Mouse (Mus musculus) left cerebral cortex, adult 2 months (tissue): Measurements from ENCODE around the gene Slc9c1. TPM values are rescaled to one million over a fixed set of nuclear protein-coding genes. Genes with fewer than 3 reads are reported as not detected.

ENCODE experiments used
- DNase-seq, 2 experiments: peaks; one replicate each; pipeline ENCODE4 v3.0.0; 2021 to 2022; ENCODE audit warnings: low spot score in 2 of 2, mixed read lengths in 1 of 2; ENCODE audit errors: extremely low spot score in 1 of 2
- H3K27ac ChIP-seq: fragments of 200-600 bp; 2 replicates; pipeline ENCODE4 v1.8.1; 2022
- H3K4me3 ChIP-seq: fragments of 200-600 bp; 2 replicates; pipeline ENCODE4 v1.8.1; 2022
- CTCF ChIP-seq: fragments of 200-600 bp; IDR thresholded peaks from 2 replicates; pipeline ENCODE4 v1.8.1; 2022; ENCODE audit warnings: antibody characterized with exemption, mild to moderate bottlenecking, moderate library complexity
- intact Hi-C: fragments of 180-260 bp; cut with DNase I; formaldehyde crosslinking; loops from one replicate; pipeline ENCODE4 v1.15.1; 2025
- total RNA-seq, 2 experiments: library from RNA; stranded (reverse); gene quantifications; 2 replicates each; pipeline ENCODE4 v1.2.3; 2021

Slc9c1 gene
- total RNA-seq, 2 experiments from 2014 or later = not detected

GRCm38 (mm10) chr16:45630347-45630960 is 95.3 kb downstream of the Slc9c1 start:
- TF ChIP-seq CTCF = peak; percentile 93
- DNase-seq = peak; percentile 58 to 59
- H3K27ac ChIP-seq = no peak overlapping the region
- intact Hi-C loops = loop anchor here (1.0 to 2.0 kb wide), 2 partner anchors 48 to 434 kb away; no protein-coding TSS in a partner anchor
- H3K4me3 ChIP-seq = no peak overlapping the region

DNA sequence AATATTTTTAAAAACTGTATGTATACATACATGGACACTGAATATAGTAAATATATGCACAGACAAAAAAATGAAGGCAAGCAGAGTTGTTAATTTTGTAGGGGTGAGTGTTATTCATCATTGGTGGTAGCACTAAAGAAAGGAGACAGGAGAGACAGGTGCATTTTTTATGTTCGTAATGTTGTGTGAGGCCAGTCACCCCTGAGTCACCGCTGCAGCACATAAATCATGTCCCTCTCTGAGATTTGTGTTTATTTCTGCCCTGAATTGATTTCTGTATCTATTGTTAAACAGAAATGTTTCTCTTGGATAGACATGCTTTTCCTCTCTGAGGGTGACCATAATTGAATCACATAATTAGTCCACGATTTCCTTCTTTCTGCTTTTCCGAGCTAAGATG is 97.3 kb downstream of the Slc9c1 start:
- intact Hi-C loops = no loop called here
- DNase-seq = no peak
- no peak for TF ChIP-seq CTCF
- Histone ChIP-seq H3K4me3 (no peak overlapping the region), H3K27ac (no peak overlapping the region)

DNA sequence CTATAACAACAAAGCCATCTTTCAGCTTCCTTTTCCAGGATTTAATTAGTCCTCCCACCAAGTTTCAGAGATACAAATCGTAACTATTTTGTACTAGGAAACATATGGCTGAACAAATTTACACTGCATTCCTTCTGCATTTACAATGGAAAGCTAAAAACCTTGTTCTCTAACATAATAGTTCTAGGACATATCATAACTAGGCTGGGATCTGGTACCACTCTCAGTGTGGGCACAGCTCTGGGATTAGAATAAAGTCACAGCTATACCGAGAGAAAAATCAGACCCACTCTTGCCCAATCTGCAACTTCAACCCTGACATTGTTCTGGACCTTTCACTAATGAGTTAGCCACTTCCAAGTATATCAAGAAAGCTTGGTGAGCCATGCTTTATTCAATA is 100.7 kb downstream of the Slc9c1 start:
- intact Hi-C loops = no loop called here
- no peak for TF ChIP-seq CTCF
- DNase-seq = no peak
- no peak overlapping the region for H3K4me3 ChIP-seq
- no peak overlapping the region for H3K27ac ChIP-seq

DNA sequence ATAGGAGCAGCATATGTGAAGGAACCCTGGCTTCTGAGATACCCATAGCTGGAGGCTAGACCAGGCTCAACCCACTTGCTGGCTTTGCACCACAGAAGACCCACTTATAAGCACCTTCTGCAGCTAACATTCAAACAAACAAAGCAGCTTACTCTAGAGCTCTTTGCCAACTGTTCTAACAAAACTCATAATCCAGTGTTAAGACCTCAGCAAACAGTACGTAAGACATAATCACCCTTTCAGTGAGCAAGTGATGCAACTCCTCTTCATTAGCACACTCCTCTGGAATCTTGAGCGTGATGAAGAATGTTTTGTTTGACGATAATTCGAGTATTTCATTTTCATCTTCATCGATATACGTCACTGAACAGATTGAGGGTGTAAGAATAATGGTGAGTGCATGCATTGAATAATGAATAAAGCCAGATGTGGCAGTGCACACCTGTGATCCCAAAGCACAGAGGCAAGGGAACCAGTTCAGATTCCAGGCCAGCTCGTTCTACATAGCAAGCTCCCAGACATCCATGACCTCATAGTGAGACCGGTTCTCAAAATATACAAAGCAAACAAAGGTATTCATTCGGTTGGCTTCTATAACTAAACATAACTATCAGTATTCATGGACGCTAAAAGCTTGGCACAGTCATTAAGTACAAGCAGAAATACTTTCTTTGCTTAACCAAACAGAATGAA is 105.1 kb downstream of the Slc9c1 start:
- DNase-seq = no peak
- intact Hi-C loops = no loop called here

GRCm38 (mm10) chr16:45641301-45641700 is 106.2 kb downstream of the Slc9c1 start:
- no peak for DNase-seq
- TF ChIP-seq CTCF = no peak
- Histone ChIP-seq H3K4me3 (no peak overlapping the region), H3K27ac (no peak overlapping the region)
- intact Hi-C loops = no loop called here

More for the DNA sequence above, 105.1 kb downstream of the Slc9c1 start:
- no peak for TF ChIP-seq CTCF
- Histone ChIP-seq H3K27ac (no peak overlapping the region), H3K4me3 (no peak overlapping the region)

GRCm38 (mm10) chr16:45643944-45644343 is 108.8 kb downstream of the Slc9c1 start:
- intact Hi-C loops = no loop called here
- no peak for DNase-seq
- H3K27ac ChIP-seq = no peak overlapping the region
- H3K4me3 ChIP-seq = no peak overlapping the region
- no peak for TF ChIP-seq CTCF

DNA sequence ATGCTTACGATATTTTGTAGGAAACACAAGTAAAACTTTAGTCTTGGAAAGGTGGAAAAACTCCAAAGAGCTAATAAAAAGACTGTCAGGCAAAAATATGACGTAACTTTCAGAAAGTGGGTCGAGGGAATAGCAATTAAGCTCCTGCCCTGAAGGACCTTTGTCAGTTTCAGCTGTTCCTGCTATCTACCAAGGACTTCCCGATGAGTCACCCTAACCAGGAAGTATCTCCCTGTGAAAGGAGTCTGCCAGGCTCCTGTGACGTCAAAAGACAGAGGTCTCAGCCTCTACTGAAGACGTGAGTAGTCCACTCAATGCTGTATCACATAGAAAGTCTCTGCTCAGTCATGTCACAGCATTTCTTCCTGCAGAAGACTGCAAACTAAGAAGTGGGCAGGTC is 109.3 kb downstream of the Slc9c1 start:
- intact Hi-C loops = no loop called here
- Histone ChIP-seq H3K27ac (no peak overlapping the region), H3K4me3 (no peak overlapping the region)
- DNase-seq = no peak
- TF ChIP-seq CTCF = no peak

DNA sequence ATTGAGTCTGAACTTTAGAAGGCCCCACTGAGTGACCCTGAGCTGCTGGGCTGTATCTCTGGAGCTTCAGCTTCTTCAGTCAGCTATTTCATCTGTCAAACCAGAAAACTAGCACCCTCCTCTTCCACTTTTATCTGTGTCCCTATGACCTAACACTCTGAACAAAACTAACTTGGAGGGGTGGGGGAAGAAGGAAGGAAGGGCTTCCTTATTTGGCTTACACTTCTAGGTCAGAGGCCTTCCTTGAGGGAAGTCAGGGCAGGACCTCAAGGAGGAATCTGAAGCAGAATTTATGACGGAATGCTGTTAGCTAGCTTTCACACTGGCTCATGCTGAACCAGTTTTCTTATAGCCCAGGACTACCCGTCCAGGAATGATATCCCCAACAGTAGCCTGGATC is 116.4 kb downstream of the Slc9c1 start:
- no peak for DNase-seq
- Histone ChIP-seq H3K4me3 (no peak overlapping the region), H3K27ac (no peak overlapping the region)
- intact Hi-C loops = no loop called here
- TF ChIP-seq CTCF = no peak

DNA sequence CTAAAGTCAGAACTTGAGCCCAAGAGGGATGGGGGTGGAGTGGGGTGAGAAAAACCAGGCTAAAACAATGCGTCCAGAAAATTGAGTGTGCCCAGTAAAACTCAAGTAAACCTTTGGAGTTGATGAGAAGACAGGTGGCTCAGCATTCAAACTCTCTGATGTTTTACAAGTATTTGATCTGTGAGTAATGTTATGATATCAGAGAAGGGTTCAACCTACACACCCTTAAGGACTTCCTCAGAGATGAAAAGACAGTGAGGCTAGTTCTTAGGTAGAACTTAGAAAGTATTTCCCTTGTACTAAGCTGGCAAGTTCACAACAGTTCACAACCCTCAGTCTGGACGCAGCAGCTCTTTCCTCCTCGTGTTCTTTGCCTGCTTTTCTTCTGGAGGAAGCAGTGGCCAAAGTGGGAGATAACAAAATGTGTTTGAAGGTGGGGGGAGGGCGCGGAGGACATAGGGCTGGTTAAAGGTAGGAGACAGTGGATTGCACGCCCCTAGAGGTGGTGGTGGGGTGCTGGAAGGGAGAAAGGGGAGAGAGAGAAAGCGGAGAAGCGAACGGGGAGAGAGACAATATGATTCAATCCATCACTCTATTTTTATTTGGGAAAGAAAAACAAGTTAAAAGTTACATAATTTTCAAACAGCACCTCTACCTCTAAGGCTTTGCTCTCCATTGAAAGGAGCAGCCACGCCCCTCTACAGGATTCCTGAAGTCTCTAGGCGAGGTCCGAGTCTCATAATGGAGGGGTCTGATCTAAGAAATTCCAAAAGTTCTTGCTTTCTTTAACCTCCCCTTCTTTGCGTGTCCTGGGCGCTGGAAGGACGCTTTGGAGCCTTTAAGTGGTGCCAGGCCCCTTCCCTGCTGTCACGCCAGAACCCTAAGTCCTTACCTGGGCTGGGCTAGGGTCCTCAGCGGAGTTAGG is 118.2 kb downstream of the Slc9c1 start:
- intact Hi-C loops = no loop called here
- H3K27ac ChIP-seq = no peak overlapping the region
- no peak for DNase-seq
- TF ChIP-seq CTCF = no peak
- peak overlapping the region; percentile 21; the same call in 1 of the 2 replicates for H3K4me3 ChIP-seq

- peak in 1 of 2 experiments; percentile 10 for DNase-seq
- intact Hi-C loops = no loop called here
- TF ChIP-seq CTCF = no peak
These were observed 118.8 kb downstream of the Slc9c1 start, which contains the start of gene BC016579 for GRCm38 (mm10) chr16:45653934-45654332. Gene BC016579, minus strand, starts transcription at chr16:45654068.

GRCm38 (mm10) chr16:45654465-45654864 is 119.4 kb downstream of the Slc9c1 start:
- intact Hi-C loops = no loop called here

More at GRCm38 (mm10) chr16:45653934-45654332, 118.8 kb downstream of the Slc9c1 start, which contains the start of gene BC016579:
- peak within 1 kb of the TSS; percentile 21 for H3K4me3 ChIP-seq
- no peak within 1 kb of the TSS for H3K27ac ChIP-seq

More at GRCm38 (mm10) chr16:45654465-45654864, 119.4 kb downstream of the Slc9c1 start:
- no peak for TF ChIP-seq CTCF
- no peak for DNase-seq
- Histone ChIP-seq H3K4me3 (no peak overlapping the region), H3K27ac (no peak overlapping the region)

Other genes starting within 250 kb of the Slc9c1 start
- gene Cd200, start 126.3 kb upstream of the Slc9c1 start, total RNA-seq = 100 to 1,000 TPM in 1 of 2 experiments, 10 to 100 TPM in 1; 96.4 to 107 TPM
- gene Gm609, start 42.3 kb upstream of the Slc9c1 start, total RNA-seq = under 1 TPM; 0.16 to 0.43 TPM
- gene Gm17783, start 3.3 kb upstream of the Slc9c1 start, total RNA-seq = not detected
- not detected for gene Gcsam, start 75.1 kb downstream of the Slc9c1 start, total RNA-seq
- under 1 TPM; 0.21 to 0.52 TPM for gene BC016579, start 118.8 kb downstream of the Slc9c1 start, total RNA-seq
- 1 to 10 TPM; 1.4 to 3.6 TPM for gene Tmprss7, start 158.3 kb downstream of the Slc9c1 start, total RNA-seq
- gene Tagln3, start 189.3 kb downstream of the Slc9c1 start, total RNA-seq = 100 to 1,000 TPM; 320 to 326 TPM
- 10 to 100 TPM; 21.6 to 23.7 TPM for gene Abhd10, start 207.6 kb downstream of the Slc9c1 start, total RNA-seq